Mouse (Mus musculus) heart, postnatal 0 days (tissue): Measurements from ENCODE around the gene Plscr1. TPM values are rescaled to one million over a fixed set of nuclear protein-coding genes. Genes with fewer than 3 reads are reported as not detected.
A peak's percentile ranks its signal among the peaks of the same experiment; 100 is the strongest.

Source experiments
- ATAC-seq: fragments of 200-750 bp; cut with Nextera tagmentation; 2 replicates; pipeline ENCODE4 v1.8.0; 2017; ENCODE audit warnings: low read depth, moderate number of reproducible peaks, moderate library complexity; ENCODE audit not compliant: insufficient read depth
- DNase-seq: peaks from one replicate; pipeline ENCODE4 v3.0.0-alpha.2; 2016; ENCODE audit warnings: low spot score
- H3K27ac ChIP-seq: fragments of 300-500 bp; sonication (generic); 2 replicates; pipeline ENCODE4 v1.5.1; 2014; ENCODE audit warnings: low read depth, mild to moderate bottlenecking
- H3K27me3 ChIP-seq: fragments of 300-500 bp; sonication (generic); 2 replicates; pipeline ENCODE4 v1.6.1; 2014; ENCODE audit warnings: low read length, mixed read lengths; ENCODE audit not compliant: control insufficient read depth, insufficient read depth
- H3K36me3 ChIP-seq: fragments of 300-500 bp; sonication (generic); replicated peaks from 2 replicates; pipeline ENCODE4 v1.6.1; 2014; ENCODE audit warnings: low read length, mixed read lengths; ENCODE audit not compliant: control insufficient read depth, insufficient read depth
- H3K4me1 ChIP-seq: fragments of 300-500 bp; sonication (generic); 2 replicates; pipeline ENCODE4 v1.6.1; 2014; ENCODE audit warnings: antibody characterized with exemption; ENCODE audit not compliant: control insufficient read depth, insufficient read depth
- H3K4me2 ChIP-seq: fragments of 300-500 bp; sonication (generic); 2 replicates; pipeline ENCODE4 v1.6.1; 2014; ENCODE audit warnings: low read depth, mild to moderate bottlenecking, low read length, moderate library complexity
- H3K4me3 ChIP-seq: fragments of 300-500 bp; sonication (generic); 2 replicates; pipeline ENCODE4 v1.5.1; 2014; ENCODE audit warnings: low read depth, low read length
- H3K9ac ChIP-seq: fragments of 300-500 bp; sonication (generic); replicated peaks from 2 replicates; pipeline ENCODE4 v1.6.1; 2014; ENCODE audit warnings: low read depth, low read length, mixed read lengths
- H3K9me3 ChIP-seq: fragments of 300-500 bp; sonication (generic); replicated peaks from 2 replicates; pipeline ENCODE4 v1.6.1; 2016; ENCODE audit warnings: low read length; ENCODE audit not compliant: control insufficient read depth
- CTCF ChIP-seq: IDR thresholded peaks from 2 replicates; pipeline ENCODE4 v1.5.1; 2016; ENCODE audit warnings: antibody characterized with exemption, control low read depth, low read depth
- EP300 ChIP-seq: IDR thresholded peaks from 2 replicates; pipeline ENCODE4 v1.6.1; 2016; ENCODE audit warnings: antibody characterized with exemption, low read depth
- WGBS: fragments of 180-500 bp; shearing (Covaris S2); extraction: QIAGEN DNeasy Blood & Tissue Kit; methylation state at CpG from one replicate; pipeline ENCODE4 v1.1.7; 2014; 5-methylcytosine and 5-hydroxymethylcytosine counted together
- polyA plus RNA-seq: library from polyadenylated mRNA; unstranded; fragments of >200 nt; fragmentation: Nextera tagmentation; extraction: Ambion mirVana; gene quantifications from 2 replicates; pipeline ENCODE4 v1.2.1, GENCODE M21; 2015
- total RNA-seq: library from RNA; depleted of rRNA; stranded (reverse); fragments of >200 nt; gene quantifications from 2 replicates; pipeline ENCODE4 v1.2.3, GENCODE M21; 2014; ENCODE audit warnings: low replicate concordance

The Plscr1 gene
- total and polyA plus RNA-seq, 2 experiments from 2014 or later, result 22.1 to 25.4 TPM

DNA sequence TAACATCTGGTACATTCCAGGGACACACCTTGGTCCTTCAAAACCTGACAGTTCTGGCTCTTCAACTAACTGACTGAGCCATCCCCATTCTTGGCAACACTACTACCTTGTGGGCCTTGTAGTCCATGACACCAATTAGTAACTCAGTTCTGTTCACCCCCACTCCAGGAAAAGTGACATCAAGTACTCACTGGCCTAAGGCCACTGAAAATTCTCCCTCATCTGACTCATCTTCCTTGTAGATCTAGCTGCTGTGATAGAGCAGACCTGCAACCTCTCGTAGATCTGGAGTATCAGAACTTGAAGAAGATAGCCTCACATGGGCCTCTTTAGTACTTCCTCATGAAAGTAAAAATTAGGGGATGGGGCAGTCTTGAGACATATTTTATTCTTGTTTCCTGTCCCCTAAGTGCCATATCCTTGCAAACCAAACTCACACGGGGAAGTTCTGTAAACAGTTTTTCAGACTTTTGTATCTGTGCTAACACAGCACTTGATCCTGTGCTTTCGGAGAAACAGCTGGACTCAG, 23.4 kb upstream of the Plscr1 start:
- TF ChIP-seq EP300, result no peak
- TF ChIP-seq CTCF, result no peak
- peaks cover 8% of the 10 kb centered on the region; the same call in 1 of the 2 replicates for H3K4me1 ChIP-seq

DNA sequence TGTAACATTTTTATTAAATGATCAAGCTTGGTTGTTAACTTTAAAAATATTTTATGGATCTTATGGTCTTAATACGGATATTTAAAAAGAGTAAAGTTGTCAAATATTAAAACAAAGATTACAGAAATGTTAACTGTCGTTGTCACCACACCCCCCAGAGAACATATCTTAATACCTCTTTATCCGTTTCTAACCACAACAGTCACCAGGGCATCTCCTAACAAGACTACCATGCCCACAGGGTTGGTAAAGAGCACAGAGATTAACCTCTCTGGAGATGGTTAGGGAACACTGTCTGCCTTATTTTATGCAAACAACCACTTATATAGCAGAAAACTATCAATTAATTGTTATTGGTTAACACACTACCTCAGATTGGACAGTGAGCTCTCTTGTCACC, 22.8 kb upstream of the Plscr1 start:
- no peaks in the 10 kb centered on the region for H3K36me3 ChIP-seq
- 74% methylated on average over 3 of the region's 3 CpGs for WGBS
- H3K9me3 ChIP-seq, result no peaks in the 10 kb centered on the region
- no peak overlapping the region for H3K27ac ChIP-seq
- H3K9ac ChIP-seq, result no peak overlapping the region
- no peak overlapping the region for H3K4me2 ChIP-seq
- TF ChIP-seq CTCF, result no peak
- no peak for TF ChIP-seq EP300
- no peaks in the 10 kb centered on the region for H3K27me3 ChIP-seq
- DNase-seq, result no peak
- H3K4me3 ChIP-seq, result no peak overlapping the region
- H3K4me1 ChIP-seq, result peaks cover 8% of the 10 kb centered on the region; the same call in 1 of the 2 replicates
- ATAC-seq, result no peak

More for the DNA sequence above, 23.4 kb upstream of the Plscr1 start:
- Histone ChIP-seq H3K9ac (no peak overlapping the region), H3K9me3 (no peaks in the 10 kb centered on the region), H3K4me3 (no peak overlapping the region), H3K27me3 (no peaks in the 10 kb centered on the region), H3K4me2 (no peak overlapping the region), H3K27ac (no peak overlapping the region), H3K36me3 (no peaks in the 10 kb centered on the region)
- DNase-seq, result no peak
- WGBS, result 73% methylated on average over 3 of the region's 3 CpGs
- no peak for ATAC-seq

DNA sequence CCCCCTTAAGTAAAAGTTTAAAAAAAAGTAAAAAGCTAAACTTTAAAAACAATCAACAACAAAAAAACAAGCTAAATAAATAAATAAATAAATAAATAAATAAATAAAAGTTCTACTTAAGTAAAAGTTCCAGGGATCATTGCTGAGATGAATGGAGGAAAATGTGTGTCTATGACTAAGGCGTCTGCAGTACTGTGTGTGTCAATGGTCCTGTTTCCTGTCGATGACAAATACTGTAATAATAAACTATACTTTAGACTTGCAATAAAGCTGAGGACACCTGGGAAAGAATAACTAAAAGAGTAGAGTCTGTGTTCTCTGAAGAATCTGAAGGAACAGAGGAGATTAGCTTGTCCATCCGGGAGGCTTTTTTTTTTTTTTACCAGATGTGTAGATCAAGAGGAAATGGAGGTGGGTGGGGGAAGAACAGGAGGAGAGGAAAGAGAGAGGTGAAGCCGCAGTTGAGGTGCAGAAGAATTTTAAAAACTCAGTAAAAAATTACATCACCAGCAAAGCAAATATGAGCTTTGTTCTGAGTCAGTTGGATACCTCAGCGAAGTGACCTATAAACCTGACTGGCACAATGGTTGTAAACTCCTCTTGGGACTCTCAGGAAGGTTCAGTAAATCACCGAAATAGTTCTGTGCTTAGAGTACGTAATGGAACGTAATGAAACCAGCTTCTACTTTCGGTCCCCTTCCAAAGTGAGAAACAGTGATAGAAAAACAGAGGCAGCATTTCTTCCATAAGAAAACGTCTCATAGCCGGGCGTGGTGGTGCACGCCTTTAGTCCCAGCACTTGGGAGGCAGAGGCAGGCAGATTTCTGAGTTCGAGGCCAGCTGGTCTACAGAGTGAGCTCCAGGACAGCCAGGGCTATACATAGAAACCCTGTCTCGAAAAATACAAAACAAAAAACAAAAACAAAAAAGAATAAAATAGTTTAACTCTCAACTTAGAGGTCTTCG, 20.4 kb upstream of the Plscr1 start:
- Histone ChIP-seq H3K27ac (0 out of 2 replicates have a peak overlapping the region, but pooled peaks have one; percentile 11), H3K36me3 (no peaks in the 10 kb centered on the region), H3K9ac (no peak overlapping the region), H3K4me3 (no peak overlapping the region), H3K4me1 (peaks cover 8% of the 10 kb centered on the region; the same call in 1 of the 2 replicates), H3K9me3 (no peaks in the 10 kb centered on the region), H3K27me3 (no peaks in the 10 kb centered on the region), H3K4me2 (no peak overlapping the region)
- ATAC-seq, result no peak
- DNase-seq, result no peak
- TF ChIP-seq CTCF, result no peak
- no peak for TF ChIP-seq EP300
- WGBS, result 83% methylated on average over 16 of the region's 16 CpGs

GRCm38 (mm10) chr9:92229833-92230205, 19.7 kb upstream of the Plscr1 start:
- no peak overlapping the region for H3K9ac ChIP-seq
- 26% methylated on average over 2 of the region's 2 CpGs for WGBS
- H3K9me3 ChIP-seq, result no peaks in the 10 kb centered on the region
- TF ChIP-seq CTCF, result no peak
- TF ChIP-seq EP300, result no peak
- no peak overlapping the region for H3K4me2 ChIP-seq
- H3K4me3 ChIP-seq, result no peak overlapping the region
- peak; percentile 25 for DNase-seq
- H3K36me3 ChIP-seq, result no peaks in the 10 kb centered on the region
- peaks cover 8% of the 10 kb centered on the region; the same call in 1 of the 2 replicates for H3K4me1 ChIP-seq
- peak; percentile 73; the same call in 1 of the 2 replicates for ATAC-seq
- 0 out of 2 replicates have a peak overlapping the region, but pooled peaks have one; percentile 11 for H3K27ac ChIP-seq
- no peaks in the 10 kb centered on the region for H3K27me3 ChIP-seq

- TF ChIP-seq EP300 (no peak), CTCF (no peak)
These were observed 14.6 kb upstream of the Plscr1 start for GRCm38 (mm10) chr9:92234901-92235458.

More at GRCm38 (mm10) chr9:92234901-92235458, 14.6 kb upstream of the Plscr1 start:
- Histone ChIP-seq H3K27me3 (no peaks in the 10 kb centered on the region), H3K9me3 (no peaks in the 10 kb centered on the region), H3K27ac (no peak overlapping the region), H3K36me3 (no peaks in the 10 kb centered on the region), H3K4me1 (0 out of 2 replicates have a peak, but pooled peaks cover 1% of the 10 kb centered on the region), H3K9ac (no peak overlapping the region), H3K4me2 (no peak overlapping the region), H3K4me3 (no peak overlapping the region)
- no peak for ATAC-seq
- no peak for DNase-seq
- WGBS, result 88% methylated on average over 11 of the region's 11 CpGs
